Mouse (Mus musculus) C2C12 (cell line): ENCODE results near the gene B4galt1.

Experiments used
- CEBPB ChIP-seq: IDR thresholded peaks from one replicate; pipeline ENCODE4 v1.6.1; 2011; ENCODE audit warnings: low read depth, mild to moderate bottlenecking, control low read depth, moderate library complexity
- CTCF ChIP-seq: IDR thresholded peaks from one replicate; pipeline ENCODE4 v1.5.1; 2011; ENCODE audit not compliant: control insufficient read depth, insufficient read depth, insufficient read length
- MAX ChIP-seq: IDR thresholded peaks from one replicate; pipeline ENCODE4 v1.6.1; 2011; ENCODE audit warnings: mild to moderate bottlenecking, control low read depth
- MYOD1 ChIP-seq: IDR thresholded peaks from one replicate; pipeline ENCODE4 v1.6.1; 2011; ENCODE audit warnings: low read depth; ENCODE audit not compliant: control insufficient read depth, insufficient read length
- MYOG ChIP-seq: IDR thresholded peaks from one replicate; pipeline ENCODE4 v1.6.1; 2011; ENCODE audit not compliant: control insufficient read depth, insufficient read length; ENCODE audit errors: extremely low read depth
- USF1 ChIP-seq: IDR thresholded peaks from one replicate; pipeline ENCODE4 v1.6.1; 2011; ENCODE audit warnings: low read depth, mild to moderate bottlenecking, control low read depth, moderate library complexity

DNA sequence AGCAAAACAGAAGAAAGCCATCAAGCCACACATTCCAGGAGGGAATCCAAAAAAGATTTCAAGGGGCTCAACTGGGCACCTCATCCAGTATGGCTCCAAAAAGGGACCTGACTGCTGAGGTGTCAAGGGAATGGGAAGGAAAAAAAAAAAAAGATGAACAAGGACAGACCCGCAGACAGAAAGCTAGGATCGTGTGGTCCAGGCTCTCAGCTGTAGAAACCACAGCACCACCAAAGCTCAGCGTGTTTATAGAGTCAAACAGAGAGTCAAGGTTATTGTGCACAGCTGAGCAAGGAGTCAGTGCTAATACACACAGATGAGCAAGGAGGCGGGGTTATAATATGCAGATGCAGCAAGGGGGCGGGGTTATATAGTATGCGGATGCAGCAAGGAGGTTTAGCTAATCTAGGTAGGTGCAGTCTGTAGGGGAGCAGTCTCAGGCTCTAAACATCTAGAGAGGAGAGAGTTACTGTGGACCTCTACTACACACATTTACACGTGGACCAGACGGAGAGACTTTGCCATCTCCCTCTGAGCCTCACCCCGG is 68.1 kb downstream of the B4galt1 start:
- TF ChIP-seq MAX: no peak
- no peak for TF ChIP-seq USF1
- TF ChIP-seq CTCF: no peak
- no peak for TF ChIP-seq MYOG
- TF ChIP-seq MYOD1: no peak
- no peak for TF ChIP-seq CEBPB
